Mouse (Mus musculus) liver, embryonic 11.5 days (tissue): ENCODE results near the gene Mad1l1. TPM values are rescaled to one million over a fixed set of nuclear protein-coding genes. Genes with fewer than 3 reads are reported as not detected.

Experiments
- ATAC-seq: fragments of 200-750 bp; cut with Nextera tagmentation; replicated peaks from 2 replicates; pipeline ENCODE4 v1.8.0; 2017; ENCODE audit warnings: moderate number of reproducible peaks, mild to moderate bottlenecking, moderate TSS enrichment, moderate library complexity; ENCODE audit not compliant: low FRiP score
- DNase-seq: peaks from one replicate; pipeline ENCODE4 v3.0.0-alpha.2; 2017; ENCODE audit warnings: low spot score
- H3K27ac ChIP-seq: fragments of 300-500 bp; sonication (generic); 2 replicates; pipeline ENCODE4 v1.5.1; 2014; ENCODE audit warnings: mild to moderate bottlenecking, low read depth, low read length, control low read depth
- H3K27me3 ChIP-seq: fragments of 300-500 bp; sonication (generic); replicated peaks from 2 replicates; pipeline ENCODE4 v1.6.1; 2014; ENCODE audit warnings: low read length, mixed read lengths; ENCODE audit not compliant: control insufficient read depth, insufficient read depth
- H3K36me3 ChIP-seq: fragments of 300-500 bp; sonication (generic); 2 replicates; pipeline ENCODE4 v1.6.1; 2014; ENCODE audit warnings: mild to moderate bottlenecking, low read length, moderate library complexity, mixed read lengths; ENCODE audit not compliant: control insufficient read depth, insufficient read depth
- H3K4me1 ChIP-seq: fragments of 300-500 bp; sonication (generic); replicated peaks from 2 replicates; pipeline ENCODE4 v1.6.1; 2014; ENCODE audit warnings: low read length, mixed read lengths; ENCODE audit not compliant: control insufficient read depth, insufficient read depth
- H3K4me2 ChIP-seq: fragments of 300-500 bp; sonication (generic); 2 replicates; pipeline ENCODE4 v1.6.1; 2014; ENCODE audit warnings: mild to moderate bottlenecking, control low read depth, moderate library complexity
- H3K4me3 ChIP-seq: fragments of 300-500 bp; sonication (generic); 2 replicates; pipeline ENCODE4 v1.5.1; 2014; ENCODE audit warnings: low read depth, low read length, control low read depth
- H3K9ac ChIP-seq: fragments of 300-500 bp; sonication (generic); 2 replicates; pipeline ENCODE4 v1.6.1; 2014; ENCODE audit warnings: low read depth, low read length, control low read depth
- H3K9me3 ChIP-seq: fragments of 300-500 bp; sonication (generic); 2 replicates; pipeline ENCODE4 v1.6.1; 2016; ENCODE audit warnings: low read length, inconsistent platforms, mixed read lengths; ENCODE audit not compliant: control insufficient read depth
- WGBS: fragments of 180-500 bp; shearing (Covaris S2); extraction: QIAGEN DNeasy Blood & Tissue Kit; methylation state at CpG from one replicate; pipeline ENCODE4 v1.1.7; 2014; 5-methylcytosine and 5-hydroxymethylcytosine counted together
- polyA plus RNA-seq: library from polyadenylated mRNA; unstranded; fragments of >200 nt; fragmentation: Nextera tagmentation; extraction: Ambion mirVana; gene quantifications from 2 replicates; pipeline ENCODE4 v1.2.1, GENCODE M21; 2014

Mad1l1 gene
- polyA plus RNA-seq, 1 experiment from 2014 or later, result 43.0 TPM

DNA sequence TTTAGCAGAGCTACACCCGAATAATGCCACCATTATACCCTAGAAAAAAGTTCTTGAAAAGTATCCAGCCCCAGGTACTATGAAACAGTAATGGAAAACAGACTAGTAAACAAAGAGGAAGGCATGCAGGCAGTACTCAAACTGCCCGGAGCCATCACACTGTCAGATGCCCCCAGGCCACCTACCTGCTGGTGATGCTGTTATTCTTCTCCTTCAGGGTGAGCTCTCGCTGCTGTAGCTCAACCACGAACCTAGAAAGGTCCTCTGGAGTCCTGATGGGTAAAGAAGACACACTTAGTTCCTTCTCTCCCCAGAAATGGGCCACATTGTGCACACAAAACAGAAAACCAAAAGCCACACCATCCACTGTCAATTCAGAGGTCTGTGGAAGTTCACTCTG, 60.0 kb downstream of the Mad1l1 start:
- DNase-seq, result no peak
- Histone ChIP-seq H3K27ac (no peak overlapping the region), H3K4me2 (no peak overlapping the region), H3K36me3 (peaks cover 2% of the 10 kb centered on the region; the same call in 1 of the 2 replicates), H3K9ac (no peak overlapping the region), H3K4me1 (no peaks in the 10 kb centered on the region), H3K27me3 (no peaks in the 10 kb centered on the region), H3K4me3 (no peak overlapping the region), H3K9me3 (no peaks in the 10 kb centered on the region)
- no peak for ATAC-seq
- WGBS, result 88% methylated on average over 4 of the region's 4 CpGs

DNA sequence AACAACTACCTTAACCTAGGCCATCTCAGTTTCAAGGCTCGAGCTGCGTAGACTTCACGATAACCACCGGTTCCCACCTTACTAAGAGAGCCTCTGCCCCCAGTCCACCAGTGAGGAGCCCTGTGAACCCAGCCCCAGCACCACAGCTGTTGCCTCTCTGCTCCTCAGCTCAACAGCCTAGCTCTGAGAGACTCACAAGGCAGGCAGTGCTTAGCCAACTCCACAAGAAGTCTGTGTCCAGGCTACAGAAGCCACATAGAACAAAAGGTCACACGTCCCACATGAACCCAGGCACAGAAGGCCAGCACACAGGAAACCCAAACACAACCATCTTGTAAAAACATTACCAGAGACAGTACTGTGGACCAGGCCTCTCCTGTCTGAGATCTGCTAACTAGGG, 62.7 kb downstream of the Mad1l1 start:
- WGBS, result 96% methylated on average over 5 of the region's 5 CpGs
- no peaks in the 10 kb centered on the region for H3K27me3 ChIP-seq

DNA sequence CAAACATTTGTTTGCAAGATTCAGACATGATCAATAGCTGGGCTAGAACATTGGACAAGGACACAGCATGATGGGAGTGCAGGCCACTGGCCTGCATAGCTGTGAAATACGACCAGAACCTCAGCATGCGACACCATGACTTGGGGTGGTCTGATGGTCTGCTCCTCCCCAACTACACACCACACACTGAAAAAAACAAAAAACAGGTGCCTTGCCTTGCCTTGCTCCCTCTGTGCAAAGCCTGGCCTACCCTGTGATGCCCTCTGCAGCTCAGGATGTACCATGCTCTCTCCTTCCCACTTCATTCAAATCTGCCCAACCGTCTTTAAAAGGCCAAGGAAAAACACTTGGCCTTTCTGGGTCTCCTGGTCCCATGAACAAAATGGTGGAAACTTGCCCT, 63.3 kb downstream of the Mad1l1 start:
- Histone ChIP-seq H3K9me3 (no peaks in the 10 kb centered on the region), H3K4me1 (no peaks in the 10 kb centered on the region), H3K27ac (no peak overlapping the region), H3K36me3 (peaks cover 2% of the 10 kb centered on the region; the same call in 1 of the 2 replicates), H3K27me3 (no peaks in the 10 kb centered on the region), H3K4me3 (no peak overlapping the region), H3K9ac (no peak overlapping the region), H3K4me2 (no peak overlapping the region)
- 87% methylated on average over 3 of the region's 3 CpGs for WGBS
- DNase-seq (no peak), ATAC-seq (no peak)

More for the DNA sequence above, 62.7 kb downstream of the Mad1l1 start:
- ATAC-seq (no peak), DNase-seq (no peak)
- Histone ChIP-seq H3K4me3 (no peak overlapping the region), H3K27ac (no peak overlapping the region), H3K9ac (no peak overlapping the region), H3K9me3 (no peaks in the 10 kb centered on the region), H3K36me3 (peaks cover 2% of the 10 kb centered on the region; the same call in 1 of the 2 replicates), H3K4me2 (no peak overlapping the region), H3K4me1 (no peaks in the 10 kb centered on the region)

DNA sequence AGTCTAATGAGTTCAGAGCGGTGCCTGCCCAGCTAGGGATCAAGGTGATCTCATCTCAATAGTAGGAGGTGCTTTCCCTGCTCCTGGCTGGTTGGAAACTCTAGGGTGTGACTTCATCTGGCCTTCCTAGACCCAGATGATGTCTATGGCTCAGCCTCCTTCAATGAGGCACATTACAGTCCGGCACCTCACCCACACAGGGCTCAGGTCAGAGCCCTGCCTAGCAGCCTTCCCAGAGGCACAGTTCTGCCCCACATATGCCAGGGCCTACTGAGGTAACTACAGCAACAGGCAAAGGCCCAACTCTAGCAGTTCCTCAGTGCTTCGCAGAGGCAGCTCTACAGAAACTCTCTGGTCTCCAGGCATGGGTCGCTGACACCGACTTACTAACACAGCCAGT, 63.9 kb downstream of the Mad1l1 start:
- Histone ChIP-seq H3K4me1 (no peaks in the 10 kb centered on the region), H3K27ac (no peak overlapping the region), H3K9me3 (no peaks in the 10 kb centered on the region), H3K36me3 (peaks cover 2% of the 10 kb centered on the region; the same call in 1 of the 2 replicates), H3K9ac (no peak overlapping the region), H3K4me2 (no peak overlapping the region), H3K4me3 (no peak overlapping the region), H3K27me3 (no peaks in the 10 kb centered on the region)
- ATAC-seq, result no peak
- no peak for DNase-seq
- 92% methylated on average over 5 of the region's 5 CpGs for WGBS

DNA sequence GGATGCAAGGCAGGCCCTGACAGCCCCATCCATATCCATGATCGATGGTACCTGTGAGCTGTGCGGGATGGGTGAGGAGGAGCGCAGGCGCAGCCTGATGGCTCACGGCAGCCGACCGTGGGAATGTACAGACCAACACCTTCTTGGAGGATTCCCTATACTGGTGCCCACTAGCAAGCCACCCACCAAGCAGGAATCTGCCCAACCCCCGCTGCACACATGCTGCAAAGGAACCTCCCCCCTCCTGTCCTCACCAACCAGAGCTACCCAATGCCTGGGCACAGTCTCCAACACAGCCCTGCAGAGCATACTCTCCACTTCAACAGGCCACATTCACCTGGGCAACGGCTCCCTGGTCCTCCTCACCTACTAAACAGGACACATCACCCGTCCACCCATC, 64.7 kb downstream of the Mad1l1 start:
- DNase-seq (no peak), ATAC-seq (no peak)
- Histone ChIP-seq H3K27me3 (no peaks in the 10 kb centered on the region), H3K4me3 (no peak overlapping the region), H3K36me3 (peaks cover 2% of the 10 kb centered on the region; the same call in 1 of the 2 replicates), H3K27ac (no peak overlapping the region), H3K4me2 (no peak overlapping the region), H3K9ac (no peak overlapping the region), H3K4me1 (no peaks in the 10 kb centered on the region), H3K9me3 (no peaks in the 10 kb centered on the region)
- WGBS, result 93% methylated on average over 10 of the region's 10 CpGs

DNA sequence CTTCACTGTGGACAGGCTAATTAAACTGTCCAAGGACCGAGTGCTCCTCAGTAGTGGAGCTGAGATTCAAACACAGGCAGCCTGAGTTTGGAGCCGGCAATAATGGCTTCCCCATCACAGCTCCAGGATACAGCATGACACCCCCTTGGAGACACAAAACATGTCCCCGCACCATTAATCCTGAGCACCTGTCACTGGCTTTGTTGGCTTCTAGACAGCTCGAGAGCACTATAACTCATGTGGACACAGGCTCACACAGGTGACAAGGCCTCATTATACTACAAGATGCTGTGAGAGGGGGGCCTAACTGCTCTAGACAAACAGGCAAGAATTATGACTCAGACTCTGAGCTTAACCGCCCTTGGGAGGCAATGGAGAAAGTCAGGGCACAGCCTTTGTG, 66.1 kb downstream of the Mad1l1 start:
- H3K4me3 ChIP-seq, result no peak overlapping the region
- ATAC-seq (no peak), DNase-seq (no peak)
- H3K9ac ChIP-seq, result no peak overlapping the region
- H3K4me2 ChIP-seq, result no peak overlapping the region
- no peak overlapping the region for H3K27ac ChIP-seq
- no peaks in the 10 kb centered on the region for H3K27me3 ChIP-seq
- H3K9me3 ChIP-seq, result no peaks in the 10 kb centered on the region
- no peaks in the 10 kb centered on the region for H3K4me1 ChIP-seq
- H3K36me3 ChIP-seq, result peaks cover 2% of the 10 kb centered on the region; the same call in 1 of the 2 replicates
- WGBS, result 86% methylated on average over 5 of the region's 5 CpGs

DNA sequence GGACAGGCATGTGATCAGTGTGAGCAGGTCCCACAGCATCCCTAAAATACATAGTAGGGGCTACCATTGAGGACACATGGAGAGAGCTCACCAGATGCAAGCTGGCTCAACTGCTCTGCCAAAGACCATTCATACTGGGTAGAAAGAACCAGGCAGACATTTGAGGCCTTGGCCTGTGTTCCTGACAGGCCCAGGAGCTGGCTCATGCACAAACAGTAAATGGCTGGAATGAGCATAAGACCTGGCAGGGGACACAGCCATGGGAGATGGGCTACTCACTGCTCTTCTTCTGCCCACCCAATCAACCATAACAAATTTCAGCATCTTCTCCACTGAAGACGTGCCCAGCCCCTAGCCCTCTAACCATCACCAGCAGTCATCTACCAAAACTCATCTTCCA, 66.7 kb downstream of the Mad1l1 start:
- Histone ChIP-seq H3K4me2 (no peak overlapping the region), H3K4me1 (no peaks in the 10 kb centered on the region), H3K4me3 (no peak overlapping the region), H3K9me3 (no peaks in the 10 kb centered on the region), H3K27ac (no peak overlapping the region), H3K27me3 (no peaks in the 10 kb centered on the region), H3K9ac (no peak overlapping the region), H3K36me3 (peaks cover 2% of the 10 kb centered on the region; the same call in 1 of the 2 replicates)
- DNase-seq (no peak), ATAC-seq (no peak)
- WGBS, result 88% methylated on average over 1 of the region's 1 CpGs

DNA sequence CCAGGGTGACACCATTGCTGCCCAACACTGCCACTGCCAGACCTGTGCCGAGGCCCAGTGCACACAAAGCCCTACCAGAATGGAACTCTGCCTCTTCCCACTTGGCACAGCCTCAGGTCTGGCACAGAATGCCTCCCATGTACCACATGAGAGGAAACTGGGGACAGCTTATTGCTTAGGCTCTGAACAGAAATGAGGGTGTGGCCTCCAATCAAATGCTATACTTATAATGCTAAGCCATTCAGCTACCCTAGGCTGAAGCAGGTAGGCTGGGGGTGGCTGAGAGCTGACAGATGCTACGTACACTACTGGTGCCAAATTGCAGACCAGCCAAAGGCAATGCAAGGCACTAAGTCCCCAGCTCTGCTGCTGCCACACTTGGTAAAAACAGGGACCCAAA, 69.4 kb downstream of the Mad1l1 start:
- no peak for DNase-seq
- H3K27ac ChIP-seq, result no peak overlapping the region
- 86% methylated on average over 2 of the region's 2 CpGs for WGBS
- no peak overlapping the region for H3K4me3 ChIP-seq
- no peaks in the 10 kb centered on the region for H3K4me1 ChIP-seq
- no peaks in the 10 kb centered on the region for H3K9me3 ChIP-seq
- H3K27me3 ChIP-seq, result no peaks in the 10 kb centered on the region
- H3K36me3 ChIP-seq, result peaks cover 3% of the 10 kb centered on the region; the same call in 1 of the 2 replicates
- no peak overlapping the region for H3K9ac ChIP-seq
- no peak overlapping the region for H3K4me2 ChIP-seq
- no peak for ATAC-seq

DNA sequence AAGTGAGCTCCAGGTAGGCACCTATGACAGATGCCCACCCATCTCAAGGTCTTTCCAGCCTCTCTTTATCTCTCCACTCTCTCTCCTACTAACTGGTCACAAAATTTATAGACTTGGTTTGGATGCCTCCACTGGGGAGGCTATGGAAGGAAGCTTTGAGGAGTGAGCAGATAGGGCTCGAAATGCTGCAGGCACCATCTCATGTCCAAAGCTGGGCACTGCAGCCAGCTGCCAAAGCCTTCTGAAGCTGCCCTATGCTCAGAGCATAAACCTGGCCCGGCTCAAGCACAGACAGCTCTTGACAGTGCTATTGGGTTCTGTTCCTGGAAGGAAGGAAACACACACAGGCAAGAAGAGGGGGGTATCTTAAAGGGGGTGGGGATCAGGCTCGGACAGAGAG, 71.0 kb downstream of the Mad1l1 start:
- DNase-seq, result no peak

More for the DNA sequence above, 71.0 kb downstream of the Mad1l1 start:
- no peak overlapping the region for H3K27ac ChIP-seq
- ATAC-seq, result no peak
- H3K36me3 ChIP-seq, result peaks cover 3% of the 10 kb centered on the region; the same call in 1 of the 2 replicates
- no peak overlapping the region for H3K4me2 ChIP-seq
- no peak overlapping the region for H3K9ac ChIP-seq
- WGBS, result 85% methylated on average over 3 of the region's 3 CpGs
- no peaks in the 10 kb centered on the region for H3K27me3 ChIP-seq
- H3K4me1 ChIP-seq, result no peaks in the 10 kb centered on the region
- H3K4me3 ChIP-seq, result no peak overlapping the region
- no peaks in the 10 kb centered on the region for H3K9me3 ChIP-seq
